Mouse (Mus musculus) frontal cortex, postnatal 14 days (tissue): ENCODE data around the gene Aldh2.
A peak's percentile ranks its signal among the peaks of the same experiment; 100 is the strongest.
"Not testable (repeated sequence)": the region's sequence is repeated elsewhere in the genome, so short reads cannot be mapped to it uniquely, and the experiment has no call there.

Experiments
- DNase-seq, 2 experiments: peaks; one replicate each; pipeline ENCODE4 v3.0.0; 2022; ENCODE audit warnings: low spot score in 2 of 2

The Aldh2 gene

GRCm38 (mm10) chr5:121593451-121594401 is at the start of gene Aldh2:
Gene Aldh2 (minus strand): TSS chr5:121593824.
- peak; percentile 57 to 66 for DNase-seq

DNA sequence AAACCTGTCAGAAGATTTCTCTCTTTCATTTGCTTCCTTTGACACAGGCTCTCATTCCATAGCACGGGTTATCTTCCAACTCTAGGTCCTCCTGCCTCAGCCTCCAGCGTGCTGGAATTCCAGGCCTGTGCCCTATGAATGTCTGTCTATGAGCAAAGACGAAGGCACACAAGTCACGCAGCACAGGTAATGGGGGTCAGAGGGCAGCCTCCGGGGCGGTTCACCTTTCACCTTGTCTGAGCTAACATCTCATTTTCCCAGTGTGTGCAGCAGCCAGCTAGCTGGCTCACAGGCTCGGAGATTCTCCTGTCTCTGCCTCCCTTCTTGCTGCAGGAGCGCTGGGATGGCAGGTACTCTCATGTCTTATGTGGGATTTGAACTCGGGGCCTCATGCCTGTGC is 46.0 kb upstream of the Aldh2 start:
- no peak for DNase-seq

GRCm38 (mm10) chr5:121637296-121637695 is 43.7 kb upstream of the Aldh2 start:
- DNase-seq: no peak

- DNase-seq: no peak
These were observed 41.0 kb upstream of the Aldh2 start for GRCm38 (mm10) chr5:121634668-121635067.

- no peak for DNase-seq
These were observed 39.2 kb upstream of the Aldh2 start for GRCm38 (mm10) chr5:121632804-121633203.

DNA sequence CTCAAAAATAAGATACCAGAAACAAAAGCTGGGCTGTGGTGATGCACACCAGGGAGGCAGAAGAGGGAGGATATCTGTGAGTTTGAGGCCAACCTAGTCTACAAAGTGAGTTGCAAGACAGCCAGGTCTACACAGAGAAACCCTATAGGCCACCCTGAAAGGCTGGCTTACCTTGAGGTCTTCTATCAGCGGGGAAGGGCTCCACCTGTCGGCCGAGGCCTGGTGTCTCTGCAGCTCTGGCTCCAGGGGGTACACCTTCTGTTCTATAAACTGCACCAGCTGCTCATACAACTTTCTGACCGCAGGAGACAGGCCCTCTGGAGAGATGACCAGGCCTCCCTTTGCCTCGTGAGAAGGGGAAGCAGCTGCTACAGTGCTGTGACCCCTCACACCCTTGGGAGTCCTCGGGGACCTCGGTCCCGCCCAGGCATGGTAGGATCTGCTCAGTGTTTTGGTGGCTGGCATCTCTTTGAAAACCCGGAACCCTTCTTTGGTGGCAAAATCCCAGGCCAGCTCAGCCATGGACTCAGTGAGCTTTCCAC is 37.6 kb upstream of the Aldh2 start:
- not testable (repeated sequence) for DNase-seq

DNA sequence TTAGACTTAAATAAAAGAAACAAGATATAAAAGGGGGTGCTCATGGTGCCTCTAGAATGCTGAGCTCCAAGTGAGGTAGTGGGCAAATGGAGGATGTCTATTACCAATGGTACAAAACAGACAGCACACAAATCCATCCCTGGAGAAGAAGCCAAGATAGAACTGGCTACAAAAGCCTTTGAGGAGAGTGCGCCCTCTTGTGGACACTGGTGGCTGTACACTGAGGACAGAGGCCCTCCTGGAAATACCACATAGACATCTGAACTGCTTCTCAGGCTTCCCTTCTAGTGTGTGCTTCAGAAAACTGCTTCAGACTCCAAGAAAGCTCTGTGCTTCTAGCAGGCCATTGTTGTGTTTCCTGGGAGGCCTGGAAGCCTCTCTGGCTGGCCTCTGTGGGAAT is 34.2 kb upstream of the Aldh2 start:
- DNase-seq: peak; percentile 14 to 53

DNA sequence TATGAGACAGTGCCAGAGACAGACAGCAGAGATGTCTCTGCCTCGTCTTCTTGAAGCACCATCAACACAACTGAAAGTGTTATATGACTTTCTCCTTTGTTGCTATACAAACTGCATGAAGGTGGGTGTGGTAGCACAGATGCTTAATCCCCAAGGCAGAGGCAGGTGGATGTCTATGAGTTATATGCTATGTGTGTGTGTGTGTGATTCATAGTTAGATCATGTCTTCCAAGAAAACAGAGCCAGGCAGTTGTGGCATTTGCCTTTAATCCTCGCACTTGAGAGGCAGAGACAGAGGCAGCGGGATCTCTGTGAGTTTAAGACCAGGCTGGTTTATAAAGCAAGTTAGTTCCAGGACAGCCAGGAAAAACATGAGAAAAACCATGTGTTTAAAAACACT is 29.6 kb upstream of the Aldh2 start:
- no peak for DNase-seq

GRCm38 (mm10) chr5:121621102-121621501 is 27.5 kb upstream of the Aldh2 start:
- DNase-seq: no peak

DNA sequence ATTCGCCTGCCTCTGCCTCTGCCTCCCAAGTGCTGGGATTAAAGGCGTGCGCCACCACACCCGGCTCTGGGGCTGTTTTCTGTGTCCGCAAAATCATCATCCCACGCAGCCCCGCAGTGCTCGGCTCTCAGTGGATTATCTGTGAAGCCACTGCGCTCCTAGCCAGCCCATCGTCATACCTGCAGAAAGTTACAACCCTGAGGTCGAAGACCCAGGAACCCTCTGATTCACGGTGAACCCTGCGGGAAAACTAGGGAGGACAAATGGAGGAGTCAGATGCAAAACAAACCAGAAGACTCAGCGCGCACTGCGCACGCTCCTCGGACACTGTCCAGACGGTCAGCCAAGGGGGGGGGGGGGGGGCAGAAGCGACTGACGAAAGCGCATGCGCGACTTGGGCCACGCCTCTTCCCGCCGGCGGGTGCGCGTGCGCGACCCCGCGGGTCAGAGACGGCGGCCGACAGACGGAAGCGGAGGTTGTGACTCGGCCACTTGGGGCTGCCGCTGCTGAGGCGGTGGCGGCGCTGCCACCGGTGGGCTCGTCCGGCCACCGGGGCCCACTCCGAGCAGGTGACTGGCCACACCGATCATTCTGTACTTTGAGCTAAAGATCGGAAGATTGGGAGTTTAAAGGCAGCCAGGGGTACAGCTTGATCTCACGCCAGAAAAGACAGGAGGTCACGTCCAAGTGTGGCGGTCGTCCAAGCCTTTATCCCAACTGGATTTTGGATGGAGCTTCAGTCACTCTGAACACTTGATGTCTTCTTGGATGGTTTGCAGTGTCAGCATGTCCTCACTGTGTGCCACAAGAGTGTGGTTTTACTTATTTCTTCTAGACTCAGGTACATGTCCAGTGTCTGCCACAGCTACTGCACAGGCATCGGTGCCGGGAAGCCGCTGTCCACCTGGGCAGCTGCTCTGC is 25.2 kb upstream of the Aldh2 start, which contains the start of gene Acad12:
Acad12 (minus strand) TSS at position 347 of the 922 bp plus-strand sequence.
- DNase-seq: peak; percentile 49 to 63

GRCm38 (mm10) chr5:121614921-121615320 is 21.3 kb upstream of the Aldh2 start:
- not testable (repeated sequence) for DNase-seq

- no peak for DNase-seq
These were observed 18.4 kb upstream of the Aldh2 start for GRCm38 (mm10) chr5:121612036-121612435.

DNA sequence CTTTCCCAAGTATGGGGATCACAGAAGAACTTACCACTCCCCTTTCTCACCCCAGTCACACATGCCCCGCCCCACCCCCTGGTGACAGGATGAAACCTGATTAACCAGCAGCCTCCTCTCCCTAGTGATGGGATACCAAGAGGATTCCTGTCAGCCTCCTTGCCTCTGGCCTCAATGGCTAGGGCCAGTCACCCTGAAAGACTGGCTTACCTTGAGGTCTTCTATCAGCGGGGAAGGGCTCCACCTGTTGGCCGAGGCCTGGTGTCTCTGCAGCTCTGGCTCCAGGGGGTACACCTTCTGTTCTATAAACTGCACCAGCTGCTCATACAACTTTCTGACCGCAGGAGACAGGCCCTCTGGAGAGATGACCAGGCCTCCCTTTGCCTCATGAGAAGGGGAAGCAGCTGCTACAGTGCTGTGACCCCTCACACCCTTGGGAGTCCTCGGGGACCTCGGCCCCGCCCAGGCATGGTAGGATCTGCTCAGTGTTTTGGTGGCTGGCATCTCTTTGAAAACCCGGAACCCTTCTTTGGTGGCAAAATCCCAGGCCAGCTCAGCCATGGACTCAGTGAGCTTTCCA is 16.0 kb upstream of the Aldh2 start:
- not testable (repeated sequence) for DNase-seq

DNA sequence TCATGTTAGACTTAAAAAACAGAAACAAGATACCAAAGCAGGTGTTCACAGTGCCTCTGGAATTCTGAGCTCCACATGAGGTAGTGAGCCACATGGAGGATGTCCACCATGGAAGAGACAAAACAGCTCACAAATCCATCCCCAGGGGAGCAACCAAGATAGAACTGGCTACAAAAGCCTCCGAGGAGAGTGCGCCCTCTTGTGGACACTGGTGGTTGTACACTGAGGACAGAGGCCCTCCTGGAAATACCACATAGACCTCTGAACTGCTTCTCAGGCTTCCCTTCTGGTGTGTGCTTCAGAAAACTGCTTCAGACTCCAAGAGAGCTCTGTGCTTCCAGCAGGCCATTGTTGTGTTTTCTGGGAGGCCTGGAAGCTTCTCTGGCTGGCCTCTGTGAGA is 12.5 kb upstream of the Aldh2 start:
- DNase-seq: peak; percentile 37 to 68

DNA sequence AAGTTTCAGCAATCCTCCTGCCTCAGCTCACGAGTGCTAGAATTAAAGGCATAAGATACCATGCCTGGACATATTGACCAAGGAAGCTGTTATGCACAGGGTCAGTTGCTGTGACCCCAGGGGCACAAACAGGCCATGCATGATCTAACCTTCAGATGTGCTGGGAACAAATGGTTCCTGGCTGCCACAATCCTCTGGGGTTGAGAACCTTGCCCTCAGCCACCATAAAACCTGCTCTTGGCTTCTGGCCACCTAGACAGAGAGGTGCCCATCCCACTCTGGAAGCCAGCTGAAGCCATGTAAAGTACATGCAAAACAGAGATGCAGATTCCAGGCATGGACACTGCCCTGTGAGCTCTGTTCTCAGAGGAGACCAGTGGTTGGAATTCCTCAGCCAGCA is 10.2 kb upstream of the Aldh2 start:
- not testable (repeated sequence) for DNase-seq

- peak; percentile 56 to 85 for DNase-seq
These were observed 8.1 kb upstream of the Aldh2 start for GRCm38 (mm10) chr5:121601547-121602299.

- no peak for DNase-seq
These were observed 5.4 kb upstream of the Aldh2 start for GRCm38 (mm10) chr5:121598871-121599610.

DNA sequence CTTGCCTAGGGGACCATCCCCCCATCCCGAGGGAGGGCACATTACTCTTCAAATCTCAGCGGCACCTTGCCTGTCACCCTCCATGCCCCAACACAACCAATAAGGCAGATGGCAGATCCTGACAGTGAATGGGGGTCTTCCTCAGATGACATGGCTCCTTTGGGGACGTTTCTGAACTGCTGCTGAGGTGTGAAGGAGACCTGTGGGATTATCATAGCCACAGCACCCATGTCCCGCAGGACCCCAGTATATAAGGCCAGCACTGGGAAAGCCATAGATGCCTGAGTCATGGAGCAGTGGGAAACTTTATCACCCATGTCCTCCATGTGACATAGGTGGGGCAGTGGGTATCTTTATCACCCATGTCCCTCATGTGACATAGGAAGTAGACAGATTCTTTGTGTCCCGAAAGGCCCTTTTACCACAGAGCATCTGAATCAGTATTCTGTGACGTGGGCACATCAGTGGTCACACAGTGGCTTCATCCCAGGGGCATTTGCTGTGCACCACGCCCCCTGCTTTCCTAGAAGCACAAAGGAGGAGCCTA is 4.4 kb upstream of the Aldh2 start:
- no peak for DNase-seq

DNA sequence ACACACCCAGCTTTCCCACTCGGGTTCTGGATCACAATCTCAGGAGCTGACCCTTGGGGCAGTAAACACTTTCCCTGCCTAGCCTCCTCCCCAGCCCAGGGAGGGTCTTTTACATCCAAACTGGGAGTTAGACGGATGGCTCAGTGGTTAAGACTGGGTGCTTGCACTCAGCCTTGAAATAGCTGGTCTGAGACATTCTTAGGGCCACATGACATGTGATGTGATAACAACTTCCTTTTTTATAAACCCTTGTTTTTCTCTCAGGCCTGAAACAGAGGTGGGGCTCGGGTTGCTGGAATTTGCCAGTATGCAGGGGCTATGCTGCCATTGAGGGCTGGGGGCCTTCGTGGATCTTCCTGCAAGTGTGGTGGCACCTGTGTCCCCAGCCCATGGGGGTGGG is 3.7 kb upstream of the Aldh2 start:
- no peak for DNase-seq

GRCm38 (mm10) chr5:121596226-121596625 is 2.6 kb upstream of the Aldh2 start:
- DNase-seq: no peak
